Mouse (Mus musculus) MEL-GATA-1-ER (cell line): ENCODE measurements around the gene Tiam2.

Source experiments
- DNase-seq: peaks from one replicate; pipeline ENCODE4 v3.0.0-alpha.2; 2012; ENCODE audit warnings: low read depth; ENCODE audit errors: extremely low read depth

Gene Tiam2

DNA sequence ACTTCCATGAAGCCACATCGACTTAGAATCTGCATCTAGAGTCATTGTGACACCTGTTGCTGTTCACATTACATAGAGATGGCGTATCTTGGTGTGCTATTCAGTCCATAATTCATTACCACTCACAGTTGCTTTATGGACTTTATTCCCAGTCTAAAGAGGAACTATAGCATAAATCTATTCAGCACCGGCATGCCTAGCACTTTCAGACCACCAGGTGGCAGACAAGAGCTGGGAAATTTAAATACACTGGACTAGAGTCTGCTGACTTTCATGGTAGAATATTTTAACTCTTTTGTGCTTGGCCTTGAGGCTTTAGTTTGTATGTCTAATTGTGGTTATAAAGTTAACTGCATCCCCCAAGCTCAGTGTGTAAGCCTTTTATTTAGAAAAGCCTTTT is 122.4 kb downstream of the Tiam2 start:
- DNase-seq, result peak; percentile 44

DNA sequence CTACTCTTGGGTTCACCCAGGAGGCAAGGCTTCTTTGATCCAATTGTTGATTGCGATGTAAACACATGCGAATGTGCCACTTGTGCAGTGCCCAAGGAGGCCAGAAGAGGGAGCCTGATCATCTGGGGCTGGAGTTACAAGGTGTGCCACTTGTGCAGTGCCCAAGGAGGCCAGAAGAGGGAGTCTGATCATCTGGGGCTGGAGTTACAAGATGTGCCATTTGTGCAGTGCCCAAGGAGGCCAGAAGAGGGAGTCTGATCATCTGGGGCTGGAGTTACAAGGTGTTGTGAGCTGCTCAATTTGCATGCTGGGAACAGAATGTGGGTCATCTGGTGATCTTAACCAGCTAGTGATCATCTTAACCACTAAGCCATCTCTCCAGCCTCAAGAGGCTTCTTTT is 124.7 kb downstream of the Tiam2 start:
- peak; percentile 37 for DNase-seq

DNA sequence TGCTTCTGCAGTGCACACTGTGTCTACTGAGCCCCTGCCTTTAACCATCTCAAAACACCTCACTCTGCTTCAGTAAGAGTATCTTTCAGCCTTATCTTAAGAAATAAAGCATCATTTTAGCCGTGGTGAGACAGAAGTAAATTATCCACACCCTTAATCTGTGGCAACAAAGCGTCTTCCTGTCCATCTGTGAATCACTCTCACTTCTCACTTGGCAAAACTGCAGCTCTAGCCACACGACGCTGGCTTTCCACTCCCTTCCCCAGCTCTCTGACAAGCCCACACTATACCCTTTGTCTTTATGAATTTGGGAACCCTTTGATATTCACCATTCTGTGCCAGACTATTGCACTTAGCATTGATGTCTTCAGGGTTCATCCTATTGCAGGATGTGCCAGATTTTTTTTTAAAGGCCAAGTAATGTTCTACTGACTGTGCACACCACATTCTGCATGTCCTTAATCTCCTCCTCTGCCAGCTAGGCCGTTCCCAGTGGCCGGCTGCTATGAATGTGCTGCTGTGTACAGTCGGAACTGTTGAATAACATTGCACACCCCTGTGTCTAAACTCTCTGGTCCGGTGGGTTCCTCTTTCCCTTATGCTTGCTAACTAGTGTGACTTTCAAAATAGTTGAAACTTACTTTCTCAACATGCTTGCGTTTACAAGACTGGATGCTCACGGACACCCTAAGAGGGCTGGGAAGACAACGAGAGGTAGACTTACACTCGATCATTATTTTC is 126.4 kb downstream of the Tiam2 start:
- DNase-seq, result no peak

DNA sequence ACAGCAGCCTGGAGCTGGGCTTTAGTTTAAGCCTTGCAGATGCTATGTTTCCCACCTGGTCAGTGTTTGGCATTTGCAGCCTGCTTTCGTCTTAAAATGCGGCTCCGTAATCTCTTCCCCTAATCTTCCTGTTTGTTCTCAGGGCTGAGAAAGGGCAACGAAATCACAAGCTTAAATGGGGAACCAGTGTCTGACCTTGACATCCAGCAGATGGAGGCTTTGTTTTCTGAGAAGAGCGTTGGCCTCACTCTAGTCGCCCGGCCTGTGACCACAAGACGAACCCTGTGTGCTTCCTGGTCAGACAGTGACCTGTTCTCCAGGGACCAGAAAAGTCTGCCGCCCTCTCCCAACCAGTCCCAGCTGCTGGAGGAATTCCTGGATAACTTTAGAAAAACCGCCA is 127.6 kb downstream of the Tiam2 start:
- no peak for DNase-seq

DNA sequence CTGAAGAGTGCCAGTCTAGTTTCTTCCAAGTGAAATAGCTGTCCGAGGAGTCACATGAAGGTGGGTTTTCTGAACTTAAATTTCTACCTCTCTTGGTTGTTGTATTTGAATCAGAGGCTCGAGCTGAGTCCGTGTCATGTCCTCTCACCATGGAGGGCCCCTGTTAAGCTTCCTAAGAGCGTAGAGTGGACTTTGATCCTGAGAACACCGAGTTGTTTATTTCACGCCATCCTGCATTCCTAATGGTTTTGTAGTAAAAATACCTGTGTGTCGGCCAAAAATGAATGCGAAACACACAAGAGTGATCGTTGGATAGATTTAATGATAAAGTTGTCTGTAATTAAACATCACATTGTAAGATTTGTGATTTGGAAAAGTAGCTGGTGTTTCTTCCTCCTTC is 128.5 kb downstream of the Tiam2 start:
- DNase-seq, result no peak

DNA sequence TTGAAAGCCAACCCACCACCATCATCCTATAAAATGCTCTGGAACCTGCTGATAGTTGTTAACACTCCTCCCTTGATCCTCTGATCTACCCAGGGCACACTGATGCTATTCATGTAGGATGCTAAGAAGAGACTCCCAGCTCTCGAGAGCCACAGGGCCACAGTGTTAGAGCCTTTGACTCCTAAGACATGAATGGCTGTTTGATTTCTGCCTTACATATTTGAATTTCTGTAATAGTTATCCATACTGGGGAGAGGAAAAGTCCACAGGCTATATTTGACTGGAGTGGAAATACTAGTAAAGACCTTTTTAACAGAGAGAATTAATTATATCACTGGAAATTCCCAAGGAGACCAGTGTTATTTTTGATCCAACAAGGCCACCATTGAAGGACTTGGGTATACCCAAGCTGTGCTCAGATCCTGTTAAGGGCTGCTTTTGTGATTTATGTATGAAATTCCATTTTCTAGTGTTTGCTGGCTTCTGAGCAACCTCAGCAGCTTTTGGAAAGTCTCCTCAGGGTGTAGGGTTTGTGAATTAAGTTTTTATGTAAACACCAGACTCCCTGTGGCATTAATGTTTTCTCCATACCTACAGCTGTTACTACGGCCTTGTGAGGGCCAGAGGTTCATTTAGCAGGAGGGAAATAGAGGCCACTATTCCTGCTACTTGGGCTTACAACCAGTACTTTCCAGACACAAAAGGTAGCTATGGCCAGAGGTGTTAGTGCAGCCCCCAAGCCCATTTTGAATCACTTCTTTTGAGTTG is 131.7 kb downstream of the Tiam2 start:
- DNase-seq, result no peak

DNA sequence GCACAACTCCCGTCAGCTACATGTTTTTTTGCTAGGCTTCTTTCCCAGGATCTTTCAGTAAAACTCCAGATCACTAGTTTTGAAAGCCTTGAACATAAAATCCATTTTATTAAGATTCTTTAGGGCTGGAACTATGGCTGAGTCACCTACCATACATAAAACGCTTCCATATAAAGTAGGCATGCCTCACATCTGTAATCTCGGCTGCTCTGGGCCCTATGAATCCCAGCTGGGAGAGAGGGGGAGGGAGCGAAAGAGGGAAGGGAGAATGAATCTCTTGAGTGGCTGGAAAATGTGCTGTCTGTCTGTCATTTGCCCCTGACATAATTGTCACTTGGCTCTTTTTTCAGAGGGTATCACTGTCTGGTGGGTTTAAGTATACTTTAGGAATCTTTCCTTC is 139.5 kb downstream of the Tiam2 start:
- DNase-seq, result no peak

DNA sequence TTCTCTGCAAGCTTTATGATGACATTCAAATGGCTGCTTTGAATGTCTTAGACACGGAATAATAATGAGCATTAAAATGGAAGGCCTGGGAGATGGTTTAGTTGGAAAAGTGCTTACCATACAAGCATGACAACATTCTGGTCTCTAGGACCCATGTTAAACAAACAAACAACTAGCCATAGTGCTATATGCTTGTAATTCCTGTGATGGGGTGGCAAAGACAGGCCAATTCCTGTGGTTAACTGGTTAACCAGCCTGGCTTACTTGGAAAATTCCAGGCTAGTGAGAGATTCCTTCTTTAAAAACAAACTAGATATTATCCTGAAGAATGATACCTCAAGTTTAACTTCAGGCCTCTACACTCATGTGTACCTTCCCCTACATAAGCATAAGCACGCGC is 140.3 kb downstream of the Tiam2 start:
- DNase-seq, result no peak

DNA sequence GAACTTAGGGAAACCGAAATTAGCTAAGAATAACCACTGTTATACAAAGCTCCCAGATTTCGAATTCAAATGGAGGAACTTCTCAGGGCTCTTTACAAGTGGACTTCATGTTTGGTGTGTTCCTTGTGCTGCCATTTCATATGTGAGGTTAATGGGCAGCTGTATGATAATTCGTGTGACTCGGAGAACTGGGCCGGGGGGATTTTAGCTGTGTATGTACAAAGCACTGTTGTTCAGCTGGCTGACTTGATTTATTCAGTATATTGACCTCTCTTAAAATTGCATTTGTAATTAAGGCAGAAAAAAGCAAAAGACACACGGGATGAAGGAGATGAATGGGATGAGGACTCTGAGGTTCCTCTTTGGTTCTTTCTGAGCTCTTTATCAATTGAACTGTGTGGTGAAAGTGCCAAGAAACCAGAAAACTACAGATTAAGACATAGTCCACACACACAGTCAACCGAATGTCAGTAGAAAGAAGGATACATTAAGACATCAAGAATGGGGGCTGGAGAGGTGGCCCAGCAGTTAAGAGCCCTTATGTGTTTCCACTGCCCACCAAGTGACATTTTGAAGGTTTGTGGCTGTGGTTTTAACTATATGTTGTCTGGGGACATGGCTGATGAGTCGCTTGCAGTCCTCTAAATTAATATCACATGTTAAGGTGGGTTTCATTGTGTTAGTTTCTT is 141.4 kb downstream of the Tiam2 start:
- DNase-seq, result no peak

DNA sequence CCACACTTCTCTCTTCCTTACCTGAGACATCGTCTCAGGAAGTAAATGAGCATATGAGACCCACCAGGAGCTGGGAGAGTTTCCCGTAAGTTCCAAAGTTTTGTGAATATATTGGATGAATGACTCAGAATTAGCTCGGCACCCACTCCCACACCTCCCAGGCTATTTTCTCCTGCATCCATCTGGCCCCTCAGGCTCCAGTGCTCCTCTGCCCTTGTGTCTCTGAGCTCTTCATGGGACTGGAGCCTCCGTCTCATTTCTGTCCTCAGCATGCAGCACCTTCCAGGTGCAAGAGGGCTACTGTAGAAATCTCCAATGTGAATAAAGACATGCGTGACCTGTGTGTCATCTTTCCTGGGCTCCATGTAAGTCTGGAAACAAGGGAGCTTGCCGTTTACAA is 145.6 kb downstream of the Tiam2 start:
- no peak for DNase-seq

DNA sequence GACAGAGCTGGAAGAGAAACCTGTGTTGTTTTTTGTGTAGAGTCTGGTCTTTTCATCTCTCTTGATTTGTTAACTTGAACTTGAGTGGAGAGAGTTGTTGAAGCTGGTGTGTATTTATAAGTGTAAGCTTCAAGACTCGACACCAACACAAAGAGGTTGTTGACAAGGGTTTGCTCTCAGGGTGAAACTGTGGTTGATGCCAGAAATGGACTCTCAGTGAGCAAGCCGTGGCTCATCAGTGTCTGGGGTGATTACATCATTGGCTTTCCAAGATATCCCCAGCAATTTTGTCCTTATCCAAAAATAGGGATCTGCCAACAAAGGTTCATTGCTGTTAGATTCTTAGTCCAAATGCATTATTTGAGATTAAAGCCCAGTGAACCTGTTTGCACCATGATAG is 150.2 kb downstream of the Tiam2 start:
- no peak for DNase-seq

DNA sequence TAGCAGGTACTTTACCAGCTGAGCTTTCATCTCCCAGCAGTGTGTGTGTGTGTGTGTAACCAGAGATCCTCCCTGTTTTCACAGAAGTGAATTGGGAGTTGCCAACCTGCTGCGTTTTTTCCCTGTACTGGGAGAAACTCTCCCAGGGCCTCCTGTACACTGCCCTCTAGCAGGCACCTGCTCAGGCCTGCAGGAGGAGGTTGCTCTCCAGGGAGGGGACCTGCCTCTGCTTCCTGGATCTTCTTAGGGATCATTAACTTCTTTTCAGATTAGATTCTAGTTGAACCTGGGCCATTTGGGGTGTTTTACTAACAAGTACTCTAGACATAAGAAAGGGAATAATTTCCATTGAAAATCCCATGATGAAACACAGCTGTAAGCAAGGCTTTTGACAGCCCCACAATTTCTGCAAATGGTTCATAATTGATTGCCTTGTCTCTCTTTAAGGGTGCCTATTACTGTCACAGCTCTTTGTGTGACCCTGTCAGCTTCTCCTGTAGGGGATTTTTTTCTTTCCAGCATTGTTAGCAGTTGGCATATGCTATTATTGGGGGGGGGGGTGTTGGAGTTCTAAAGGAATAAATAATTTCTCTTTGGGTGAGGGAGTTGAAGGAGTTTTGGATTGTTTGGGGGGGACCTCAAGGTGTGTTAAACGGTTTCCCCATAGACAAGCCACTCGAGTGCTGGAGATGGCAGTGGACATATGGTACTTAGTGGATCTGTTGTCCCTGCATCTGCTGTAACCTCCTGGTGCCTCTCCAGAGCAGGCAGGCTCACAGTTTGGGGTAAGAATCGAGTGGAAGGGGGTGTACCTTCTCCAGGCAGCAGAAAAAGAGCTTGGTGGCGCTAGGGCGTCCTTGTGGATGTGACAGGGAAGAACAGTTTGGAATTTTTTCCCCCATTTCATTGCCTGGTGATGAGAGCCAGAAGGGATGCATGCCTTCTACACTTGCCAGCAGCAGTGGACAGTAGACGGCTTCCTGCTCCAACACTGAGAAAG is 155.5 kb downstream of the Tiam2 start:
- DNase-seq, result no peak

DNA sequence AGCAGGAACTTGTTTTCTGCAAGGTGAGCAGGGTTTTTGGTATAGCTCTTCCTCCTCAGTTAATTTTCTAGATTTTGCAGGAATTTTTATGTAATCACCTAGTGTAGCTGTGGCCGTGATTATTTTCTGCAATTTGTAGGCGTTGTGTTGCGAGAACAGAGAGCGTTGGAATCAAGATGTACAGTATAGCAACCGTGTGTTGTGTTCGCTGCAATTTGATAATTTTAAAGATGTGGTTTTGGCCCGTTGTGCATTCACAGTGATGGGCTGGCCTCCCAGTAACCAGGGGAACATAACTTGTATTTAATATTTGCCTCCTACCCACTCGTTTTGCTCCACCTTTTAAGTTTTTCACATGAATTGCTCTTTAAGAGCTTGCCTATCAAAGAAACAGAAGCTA is 156.7 kb downstream of the Tiam2 start:
- no peak for DNase-seq

DNA sequence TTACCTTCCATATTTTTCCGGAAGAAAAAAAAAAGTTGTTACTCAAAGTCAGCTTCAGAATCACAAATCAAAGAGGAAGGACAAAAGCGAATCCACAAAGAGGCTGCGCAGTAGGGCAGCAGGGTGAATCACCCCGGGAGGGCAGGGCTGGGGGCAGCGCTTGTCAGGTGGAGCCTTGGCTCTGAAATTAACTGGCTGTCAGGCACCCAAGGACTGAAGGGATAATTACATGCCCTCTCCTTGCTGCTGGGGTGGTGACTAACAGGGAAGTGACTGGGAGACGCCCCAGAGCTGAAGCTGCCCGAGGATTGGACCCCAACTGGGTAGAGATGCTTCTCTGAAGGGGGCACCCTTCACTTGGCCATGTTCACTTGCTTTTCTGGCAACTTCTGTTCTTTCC is 159.5 kb downstream of the Tiam2 start:
- DNase-seq, result no peak

DNA sequence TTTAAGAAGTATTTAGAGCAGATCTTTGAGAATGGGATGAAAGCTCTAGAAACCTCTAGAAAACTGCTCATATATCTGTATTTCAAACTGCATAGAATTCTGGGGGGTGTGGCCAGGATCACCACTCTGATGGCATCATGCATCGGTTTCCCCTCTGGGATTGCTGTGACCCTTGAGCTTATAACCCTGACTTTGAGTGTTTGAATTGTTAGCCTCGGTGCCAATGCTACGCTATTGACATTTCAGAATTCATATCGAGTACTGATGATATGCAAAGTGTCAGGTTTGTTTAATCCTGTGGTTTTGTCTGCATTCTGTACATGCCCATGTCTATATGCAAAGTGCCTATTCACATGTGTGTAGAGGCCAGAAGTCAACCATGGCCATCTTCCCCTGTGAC is 160.8 kb downstream of the Tiam2 start:
- DNase-seq, result no peak

DNA sequence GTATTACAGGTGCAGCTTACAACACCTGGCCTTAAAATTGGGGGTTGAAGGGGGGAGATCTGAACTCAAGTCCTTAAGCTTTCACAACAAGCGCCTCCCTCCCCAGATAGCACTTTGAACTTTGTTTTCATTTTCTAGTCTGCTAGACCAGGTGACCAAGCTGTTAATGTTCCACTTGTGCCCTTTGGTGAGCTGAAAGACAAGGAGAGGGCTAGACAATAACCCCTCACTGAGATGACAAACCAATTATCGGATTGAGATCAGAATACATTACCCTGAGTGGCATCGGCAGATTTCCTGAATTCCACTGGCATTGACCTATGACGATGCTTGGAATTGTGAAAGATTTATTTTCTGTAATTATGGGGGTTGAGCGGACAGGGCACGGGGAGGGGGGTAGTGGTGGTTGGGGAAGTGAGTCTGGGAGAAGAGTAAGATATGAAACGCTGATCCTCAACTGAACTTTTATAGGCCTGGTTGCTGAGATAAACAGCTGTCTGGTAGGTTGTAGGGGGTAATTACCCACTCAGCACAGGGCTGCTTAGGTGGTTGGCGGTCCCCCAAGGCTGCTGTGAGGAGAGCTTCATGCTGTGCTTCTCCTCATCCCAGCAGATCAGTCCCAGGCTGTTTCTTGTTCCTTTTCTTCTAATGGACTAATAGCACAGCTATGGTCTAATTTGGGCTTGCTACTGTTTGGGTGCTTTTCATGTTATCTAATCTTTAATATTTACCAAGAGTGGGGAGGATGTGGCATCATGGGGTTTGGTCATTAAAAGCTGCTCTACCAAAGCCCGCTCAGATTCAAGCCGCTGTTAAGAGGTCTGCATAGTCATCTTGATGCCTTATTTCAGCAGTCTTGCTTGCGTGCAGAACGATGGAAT is 161.6 kb downstream of the Tiam2 start:
- DNase-seq, result peak; percentile 6

DNA sequence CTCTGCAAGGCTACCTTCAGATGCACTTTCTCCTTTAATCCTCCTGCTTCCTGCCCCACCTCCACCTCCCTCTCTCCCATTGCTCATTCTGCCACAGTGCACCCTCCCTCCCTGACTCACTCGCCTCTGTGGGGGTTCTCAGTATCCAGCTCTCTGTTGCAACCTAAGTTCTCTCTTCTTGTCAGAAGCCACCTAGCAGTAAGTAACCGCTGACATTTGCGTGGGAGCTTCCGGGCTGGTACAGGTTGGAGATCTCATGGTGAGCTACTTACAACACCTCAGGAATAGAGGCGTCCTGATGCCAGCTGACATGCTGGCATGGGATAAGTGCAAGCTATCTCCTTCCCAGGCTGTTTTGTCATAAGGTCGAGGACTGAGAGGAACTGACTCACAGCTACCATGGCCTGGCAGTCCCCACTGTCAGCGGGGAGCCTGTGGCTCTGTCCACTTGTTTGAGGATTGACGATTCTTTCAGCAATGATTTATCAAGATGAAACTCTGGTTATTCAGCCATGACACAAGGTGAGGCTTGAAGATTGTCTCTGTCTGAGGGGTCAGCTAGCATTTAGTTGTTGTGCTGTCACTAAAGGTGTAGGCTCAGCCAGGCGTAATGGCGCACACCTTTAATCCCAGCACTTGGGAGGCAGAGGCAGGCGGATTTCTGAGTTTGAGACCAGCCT is 164.0 kb downstream of the Tiam2 start:
- no peak for DNase-seq

DNA sequence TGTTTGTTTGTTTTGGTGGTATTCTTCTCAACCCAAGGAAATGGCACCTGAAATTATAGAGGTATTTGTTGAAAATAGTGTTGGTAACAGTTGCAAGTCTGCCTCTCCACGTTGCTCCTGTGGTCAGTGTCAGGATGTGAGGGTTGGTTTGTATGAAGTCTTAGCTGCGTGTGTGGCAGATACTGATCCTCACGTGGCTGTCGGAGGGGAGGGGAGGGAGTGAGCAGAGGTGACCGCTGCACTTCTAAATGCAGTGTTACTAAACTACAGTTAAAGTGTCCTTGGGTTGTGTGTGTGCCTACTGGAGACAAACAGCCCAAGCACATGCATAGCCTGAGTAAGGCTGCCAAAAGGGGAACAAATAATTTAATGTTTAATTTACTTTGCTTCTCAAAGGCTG is 164.7 kb downstream of the Tiam2 start:
- DNase-seq, result no peak

DNA sequence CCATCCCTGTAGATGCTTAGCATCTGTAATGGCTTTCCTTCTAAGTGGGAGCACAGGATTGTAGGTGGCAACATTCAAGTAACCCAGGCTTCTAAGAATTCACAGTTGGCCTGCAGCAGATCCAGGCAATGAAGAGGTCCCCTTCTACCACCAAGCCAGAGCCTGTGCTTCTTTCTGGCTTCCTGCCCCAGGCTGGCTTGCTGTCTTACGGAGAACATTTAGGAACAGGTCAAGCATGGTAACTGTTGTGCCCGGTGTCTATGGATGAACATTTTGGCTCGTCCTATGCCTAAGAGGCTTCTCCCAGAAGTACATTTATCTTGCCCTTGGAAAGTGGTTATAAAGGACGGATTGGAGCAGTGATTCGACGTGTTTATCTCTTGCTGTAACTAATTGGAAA is 165.3 kb downstream of the Tiam2 start:
- DNase-seq, result no peak

DNA sequence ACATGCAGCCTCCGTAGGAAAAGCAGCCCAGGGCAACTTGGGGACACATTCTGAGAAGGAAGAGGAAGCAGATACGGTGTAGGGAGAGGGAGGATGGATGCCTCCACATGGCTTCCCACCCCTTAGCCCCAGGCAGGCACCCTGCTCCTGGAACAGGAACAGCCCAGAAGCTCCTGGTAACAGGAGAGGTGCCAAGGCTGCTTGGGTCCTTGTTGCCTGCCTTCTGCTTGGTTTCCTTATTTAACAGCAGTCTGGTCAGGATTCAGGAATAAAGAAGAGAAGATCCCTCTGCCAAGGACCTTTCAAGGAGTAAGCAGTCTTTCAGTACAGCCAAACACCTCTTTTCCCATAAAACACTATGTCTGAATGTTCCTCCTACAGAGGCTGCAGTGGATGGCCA is 169.2 kb downstream of the Tiam2 start:
- no peak for DNase-seq
